Mouse (Mus musculus) hindbrain, embryonic 16.5 days (tissue): Measurements from ENCODE around the gene Sult3a2. TPM values are rescaled to one million over a fixed set of nuclear protein-coding genes. Genes with fewer than 3 reads are reported as not detected.
"Not testable (repeated sequence)": the region's sequence is repeated elsewhere in the genome, so short reads cannot be mapped to it uniquely, and the experiment has no call there.

ENCODE experiments used
- ATAC-seq: fragments of 200-750 bp; cut with Nextera tagmentation; 2 replicates; pipeline ENCODE4 v1.8.0; 2017; ENCODE audit warnings: moderate TSS enrichment, moderate library complexity
- H3K27ac ChIP-seq: fragments of 300-500 bp; sonication (generic); 2 replicates; pipeline ENCODE4 v1.5.1; 2014; ENCODE audit warnings: low read depth, mild to moderate bottlenecking, control low read depth, low read length, moderate library complexity
- H3K27me3 ChIP-seq: fragments of 300-500 bp; sonication (generic); replicated peaks from 2 replicates; pipeline ENCODE4 v1.6.1; 2014; ENCODE audit warnings: low read length; ENCODE audit not compliant: control insufficient read depth, insufficient read depth
- H3K36me3 ChIP-seq: fragments of 300-500 bp; sonication (generic); 2 replicates; pipeline ENCODE4 v1.6.1; 2014; ENCODE audit warnings: mild to moderate bottlenecking, low read length, moderate library complexity, mixed read lengths; ENCODE audit not compliant: control insufficient read depth, insufficient read depth
- H3K4me1 ChIP-seq: fragments of 300-500 bp; sonication (generic); 2 replicates; pipeline ENCODE4 v1.6.1; 2014; ENCODE audit warnings: low read depth, low read length; ENCODE audit not compliant: control insufficient read depth, insufficient read depth
- H3K4me2 ChIP-seq: fragments of 300-500 bp; sonication (generic); 2 replicates; pipeline ENCODE4 v1.6.1; 2014; ENCODE audit warnings: mild to moderate bottlenecking, low read length, control low read depth, moderate library complexity
- H3K4me3 ChIP-seq: fragments of 300-500 bp; sonication (generic); 2 replicates; pipeline ENCODE4 v1.5.1; 2014; ENCODE audit warnings: mild to moderate bottlenecking, low read length, control low read depth, moderate library complexity
- H3K9ac ChIP-seq: fragments of 300-500 bp; sonication (generic); 2 replicates; pipeline ENCODE4 v1.6.1; 2014; ENCODE audit warnings: low read depth, mild to moderate bottlenecking, control low read depth, low read length, moderate library complexity
- H3K9me3 ChIP-seq: fragments of 300-500 bp; sonication (generic); 2 replicates; pipeline ENCODE4 v1.6.1; 2014; ENCODE audit warnings: mild to moderate bottlenecking, low read length, moderate library complexity; ENCODE audit not compliant: control insufficient read depth
- WGBS: fragments of 180-500 bp; shearing (Covaris S2); extraction: QIAGEN DNeasy Blood & Tissue Kit; methylation state at CpG from one replicate; pipeline ENCODE4 v1.1.7; 2014; 5-methylcytosine and 5-hydroxymethylcytosine counted together
- polyA plus RNA-seq: library from polyadenylated mRNA; unstranded; fragments of >200 nt; fragmentation: Nextera tagmentation; extraction: Ambion mirVana; gene quantifications from 2 replicates; pipeline ENCODE4 v1.2.1, GENCODE M21; 2015

Gene Sult3a2
- polyA plus RNA-seq, 1 experiment from 2014 or later, result not detected

- H3K27ac ChIP-seq, H3K4me1 ChIP-seq: not testable (repeated sequence)
- 92% methylated on average over 7 of the region's 7 CpGs for WGBS
Observed at GRCm38 (mm10) chr10:33735251-33735650, 51.3 kb downstream of the Sult3a2 start.

GRCm38 (mm10) chr10:33733241-33733640 is 53.3 kb downstream of the Sult3a2 start:
- no peaks in the 10 kb centered on the region for H3K36me3 ChIP-seq
- no peak overlapping the region for H3K4me2 ChIP-seq
- H3K4me1 ChIP-seq, result no peaks in the 10 kb centered on the region
- no peak overlapping the region for H3K27ac ChIP-seq
- no peak for ATAC-seq
- H3K9me3 ChIP-seq, result no peaks in the 10 kb centered on the region
- H3K27me3 ChIP-seq, result no peaks in the 10 kb centered on the region
- H3K4me3 ChIP-seq, result no peak overlapping the region
- H3K9ac ChIP-seq, result no peak overlapping the region

More at GRCm38 (mm10) chr10:33735251-33735650, 51.3 kb downstream of the Sult3a2 start:
- not testable (repeated sequence) for H3K36me3 ChIP-seq, ATAC-seq, H3K9ac ChIP-seq, H3K27me3 ChIP-seq, H3K9me3 ChIP-seq, H3K4me3 ChIP-seq, H3K4me2 ChIP-seq

- ATAC-seq, result no peak
- no peaks in the 10 kb centered on the region for H3K4me1 ChIP-seq
- H3K9ac ChIP-seq, result no peak overlapping the region
- H3K9me3 ChIP-seq, result no peaks in the 10 kb centered on the region
- H3K4me3 ChIP-seq, result no peak overlapping the region
- H3K4me2 ChIP-seq, result no peak overlapping the region
- 83% methylated on average over 4 of the region's 4 CpGs for WGBS
- H3K27ac ChIP-seq, result no peak overlapping the region
- H3K27me3 ChIP-seq, result no peaks in the 10 kb centered on the region
- H3K36me3 ChIP-seq, result no peaks in the 10 kb centered on the region
Observed at GRCm38 (mm10) chr10:33732409-33733185, 53.9 kb downstream of the Sult3a2 start.

GRCm38 (mm10) chr10:33723764-33724163 is 62.7 kb downstream of the Sult3a2 start:
- Histone ChIP-seq H3K4me1 (no peaks in the 10 kb centered on the region), H3K4me3 (no peak overlapping the region), H3K9ac (no peak overlapping the region), H3K4me2 (no peak overlapping the region), H3K9me3 (no peaks in the 10 kb centered on the region), H3K27ac (no peak overlapping the region), H3K36me3 (no peaks in the 10 kb centered on the region), H3K27me3 (no peaks in the 10 kb centered on the region)
- peak; percentile 58; the same call in 1 of the 2 replicates for ATAC-seq
- 39% methylated on average over 6 of the region's 6 CpGs for WGBS

GRCm38 (mm10) chr10:33721827-33722438 is 64.6 kb downstream of the Sult3a2 start:
- no peak for ATAC-seq
- Histone ChIP-seq H3K9ac (no peak overlapping the region), H3K9me3 (no peaks in the 10 kb centered on the region), H3K27me3 (no peaks in the 10 kb centered on the region), H3K4me1 (no peaks in the 10 kb centered on the region), H3K27ac (no peak overlapping the region), H3K4me3 (no peak overlapping the region), H3K4me2 (no peak overlapping the region), H3K36me3 (no peaks in the 10 kb centered on the region)
- WGBS, result 66% methylated on average over 4 of the region's 4 CpGs

Other genes with a start within 250 kb of the Sult3a2 start
- gene Clvs2, start 161.9 kb downstream of the Sult3a2 start, polyA plus RNA-seq, result 22.3 and 23.1 TPM in 2 replicates
- not detected in 2 replicates for gene Sult3a1, start 71.0 kb upstream of the Sult3a2 start, polyA plus RNA-seq
- gene Rsph4a, start 118.4 kb upstream of the Sult3a2 start, polyA plus RNA-seq, result 1.3 and 1.9 TPM in 2 replicates
- 17.0 and 18.6 TPM in 2 replicates for gene Zup1, start 164.6 kb upstream of the Sult3a2 start, polyA plus RNA-seq
- gene Rwdd1, start 232.9 kb upstream of the Sult3a2 start, polyA plus RNA-seq, result 110 TPM in 2 replicates